ENCODE assay signal across 8 mouse cellular contexts in the genomic region with DNA sequence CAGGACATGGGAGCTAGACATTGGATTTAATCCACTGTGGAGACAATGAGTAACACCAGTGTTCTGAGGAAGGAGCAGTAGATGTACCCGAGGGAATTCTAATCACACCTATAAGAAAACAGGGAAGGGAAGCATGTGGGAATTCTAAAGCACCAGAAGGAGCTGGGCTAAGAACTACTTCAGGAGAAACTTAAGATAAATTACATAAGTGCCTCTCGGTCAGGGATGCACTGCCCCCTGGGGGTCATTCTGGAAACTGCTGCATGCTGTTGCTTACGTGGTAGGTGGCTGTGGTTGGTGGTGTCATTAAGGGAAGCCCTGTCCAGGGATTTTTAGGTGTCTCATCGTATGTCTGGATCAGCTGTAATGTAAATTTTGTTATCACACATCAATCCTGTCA. TPM values are rescaled to one million over a fixed set of nuclear protein-coding genes. Genes with fewer than 3 reads are reported as not detected.
A peak's percentile ranks its signal among the peaks of the same experiment; 100 is the strongest.
DNase-seq lines count a peak whose midpoint lies in the region; ATAC-seq and TF ChIP-seq lines count a peak whose summit lies in the region.

No protein-coding gene starts in this region.

- peaks cover 4% of the 10 kb centered on the region; the same call in 1 of the 2 replicates for H3K27me3 ChIP-seq in limb, embryonic 13.5 days
- H3K27me3 ChIP-seq in stomach, postnatal 0 days (ENCODE audit: control insufficient read depth, insufficient read depth, low read length), result no peaks in the 10 kb centered on the region

- DNase-seq in 3T3-L1 (ENCODE audit: low read depth, low spot score), result peak; percentile 13
- peak; percentile 79 to 83 for DNase-seq in adrenal gland, adult 18-20 months (ENCODE audit: low spot score in 2 of 2)
- DNase-seq in embryo, embryonic 10.5 days (ENCODE audit: low spot score), result peak; percentile 85
- DNase-seq in gastrocnemius, postnatal 4 days (ENCODE audit: low spot score in 2 of 2), result peak; percentile 63 to 76
- peak; percentile 89 for DNase-seq in kidney, adult 9 months
- peak; percentile 56 to 73 for DNase-seq in natural killer cell, adult 2 months (ENCODE audit: low spot score in 2 of 2)
- DNase-seq in stomach, postnatal 0 days (ENCODE audit: low spot score), result peak; percentile 84

- no peak overlapping the region for H3K9ac ChIP-seq in limb, embryonic 13.5 days
- H3K9ac ChIP-seq in stomach, postnatal 0 days (ENCODE audit: low read length), result no peak overlapping the region

- no peaks in the 10 kb centered on the region for H3K36me3 ChIP-seq in limb, embryonic 13.5 days
- no peaks in the 10 kb centered on the region for H3K36me3 ChIP-seq in stomach, postnatal 0 days (ENCODE audit: control insufficient read depth, insufficient read depth, low read length)

- no peak overlapping the region for H3K4me3 ChIP-seq in limb, embryonic 13.5 days
- no peak overlapping the region for H3K4me3 ChIP-seq in stomach, postnatal 0 days (ENCODE audit: low read depth, low read length)

- WGBS in limb, embryonic 13.5 days, result 20% methylated on average over 4 of the region's 4 CpGs
- WGBS in stomach, postnatal 0 days, result 16% methylated on average over 4 of the region's 4 CpGs

- H3K4me1 ChIP-seq in limb, embryonic 13.5 days, result no peaks in the 10 kb centered on the region
- H3K4me1 ChIP-seq in stomach, postnatal 0 days (replicated peaks; ENCODE audit: control insufficient read depth, insufficient read depth), result no peaks in the 10 kb centered on the region

- TF ChIP-seq EP300 in stomach, postnatal 0 days (optimal IDR thresholded peaks at IDR 0.05), result no peak

- no peaks in the 10 kb centered on the region for H3K9me3 ChIP-seq in limb, embryonic 13.5 days
- H3K9me3 ChIP-seq in stomach, postnatal 0 days (ENCODE audit: control insufficient read depth, low read length), result no peaks in the 10 kb centered on the region

- H3K27ac ChIP-seq in limb, embryonic 13.5 days, result no peak overlapping the region
- no peak overlapping the region for H3K27ac ChIP-seq in stomach, postnatal 0 days (replicated peaks)

- no peak overlapping the region for H3K4me2 ChIP-seq in limb, embryonic 13.5 days (replicated peaks)
- H3K4me2 ChIP-seq in stomach, postnatal 0 days (replicated peaks; ENCODE audit: low read depth), result no peak overlapping the region

- TF ChIP-seq CTCF in stomach, postnatal 0 days (IDR thresholded peaks at IDR 0.05; ENCODE audit: low read depth), result peak; percentile 92

- peak; percentile 59; the same call in 1 of the 2 replicates for ATAC-seq in limb, embryonic 13.5 days (ENCODE audit: low FRiP score, low read depth)
- peak; percentile 45; the same call in 1 of the 2 replicates for ATAC-seq in stomach, postnatal 0 days (ENCODE audit: low FRiP score, low TSS enrichment)

RNA-seq across cellular contexts. Expression of a gene that starts 19.0 kb away (rescaled TPM):
- total RNA-seq in adrenal gland, adult 18-20 months (2021), result not detected
- total RNA-seq in gastrocnemius, postnatal 4 days (2021), result not detected
- polyA plus RNA-seq in limb, embryonic 13.5 days (2015; fragmentation: Nextera tagmentation; extraction: Ambion mirVana), result not detected in 2 replicates
- polyA plus RNA-seq in stomach, postnatal 0 days (2015; fragmentation: Nextera tagmentation; extraction: Ambion mirVana), result not detected in 2 replicates

Comparison
In these comparisons a context has a peak if more than half of its experiments do, and no peak if none do; other contexts are left out.
1. DNase-seq: peak in every context shown above with its lines; median percentile 89 in kidney, adult 9 months; 85 in embryo, embryonic 10.5 days; 84 in stomach, postnatal 0 days; 81 in adrenal gland, adult 18-20 months; 70 in gastrocnemius, postnatal 4 days; 64 in natural killer cell, adult 2 months; 13 in 3T3-L1.